Mouse (Mus musculus) kidney, embryonic 14.5 days (tissue): ENCODE data around the gene Slc26a8. TPM values are rescaled to one million over a fixed set of nuclear protein-coding genes. Genes with fewer than 3 reads are reported as not detected.

ENCODE experiments used
- ATAC-seq: fragments of 200-750 bp; cut with Nextera tagmentation; 2 replicates; pipeline ENCODE4 v1.8.0; 2017; ENCODE audit warnings: moderate number of reproducible peaks, mild to moderate bottlenecking, moderate TSS enrichment, moderate library complexity; ENCODE audit not compliant: low FRiP score, low TSS enrichment
- H3K27ac ChIP-seq: fragments of 300-500 bp; sonication (generic); 2 replicates; pipeline ENCODE4 v1.5.1; 2014; ENCODE audit warnings: low read depth, mild to moderate bottlenecking, low read length, moderate library complexity, mixed read lengths
- H3K27me3 ChIP-seq: fragments of 300-500 bp; sonication (generic); 2 replicates; pipeline ENCODE4 v1.6.1; 2014; ENCODE audit warnings: mild to moderate bottlenecking, low read length; ENCODE audit not compliant: control insufficient read depth, insufficient read depth
- H3K36me3 ChIP-seq: fragments of 300-500 bp; sonication (generic); 2 replicates; pipeline ENCODE4 v1.6.1; 2014; ENCODE audit warnings: low read length, mixed read lengths; ENCODE audit not compliant: control insufficient read depth, insufficient read depth
- H3K4me1 ChIP-seq: fragments of 300-500 bp; sonication (generic); 2 replicates; pipeline ENCODE4 v1.6.1; 2014; ENCODE audit warnings: low read length, mixed read lengths; ENCODE audit not compliant: control insufficient read depth, insufficient read depth
- H3K4me2 ChIP-seq: fragments of 300-500 bp; sonication (generic); replicated peaks from 2 replicates; pipeline ENCODE4 v1.6.1; 2014; ENCODE audit warnings: low read depth, mild to moderate bottlenecking, low read length
- H3K4me3 ChIP-seq: fragments of 300-500 bp; sonication (generic); 2 replicates; pipeline ENCODE4 v1.5.1; 2014; ENCODE audit warnings: mild to moderate bottlenecking, low read length
- H3K9ac ChIP-seq: fragments of 300-500 bp; sonication (generic); 2 replicates; pipeline ENCODE4 v1.6.1; 2014; ENCODE audit warnings: low read depth, mild to moderate bottlenecking, low read length, moderate library complexity
- H3K9me3 ChIP-seq: fragments of 300-500 bp; sonication (generic); 2 replicates; pipeline ENCODE4 v1.6.1; 2016; ENCODE audit warnings: low read length; ENCODE audit not compliant: control insufficient read depth
- WGBS: fragments of 180-500 bp; shearing (Covaris S2); extraction: QIAGEN DNeasy Blood & Tissue Kit; methylation state at CpG from one replicate; pipeline ENCODE4 v1.1.7; 2014; 5-methylcytosine and 5-hydroxymethylcytosine counted together
- polyA plus RNA-seq: library from polyadenylated mRNA; unstranded; fragments of >200 nt; fragmentation: Nextera tagmentation; extraction: Ambion mirVana; gene quantifications from 2 replicates; pipeline ENCODE4 v1.2.1, GENCODE M21; 2014

Slc26a8 gene
- polyA plus RNA-seq, 1 experiment from 2014 or later = 1.3 TPM

- Histone ChIP-seq H3K4me2 (no peak overlapping the region), H3K4me3 (no peak overlapping the region), H3K27me3 (no peaks in the 10 kb centered on the region), H3K27ac (no peak overlapping the region), H3K36me3 (no peaks in the 10 kb centered on the region), H3K9ac (no peak overlapping the region), H3K4me1 (0 out of 2 replicates have a peak, but pooled peaks cover 5% of the 10 kb centered on the region), H3K9me3 (no peaks in the 10 kb centered on the region)
- WGBS = 50% methylated on average over 1 of the region's 1 CpGs
- ATAC-seq = no peak
Measured at GRCm38 (mm10) chr17:28706697-28707096, 16.7 kb upstream of the Slc26a8 start.

- Histone ChIP-seq H3K4me3 (no peak overlapping the region), H3K4me1 (peaks cover 12% of the 10 kb centered on the region; the same call in 1 of the 2 replicates), H3K9me3 (no peaks in the 10 kb centered on the region), H3K4me2 (no peak overlapping the region), H3K27me3 (no peaks in the 10 kb centered on the region), H3K36me3 (no peaks in the 10 kb centered on the region), H3K27ac (no peak overlapping the region), H3K9ac (no peak overlapping the region)
- WGBS = 45% methylated on average over 2 of the region's 2 CpGs
- ATAC-seq = no peak
Measured at GRCm38 (mm10) chr17:28702646-28703045, 12.6 kb upstream of the Slc26a8 start.

- Histone ChIP-seq H3K4me3 (no peak overlapping the region), H3K27me3 (no peaks in the 10 kb centered on the region), H3K36me3 (no peaks in the 10 kb centered on the region), H3K9me3 (no peaks in the 10 kb centered on the region), H3K4me2 (no peak overlapping the region), H3K9ac (no peak overlapping the region), H3K4me1 (peaks cover 20% of the 10 kb centered on the region), H3K27ac (no peak overlapping the region)
- 91% methylated on average over 3 of the region's 3 CpGs for WGBS
- no peak for ATAC-seq
Measured at GRCm38 (mm10) chr17:28701737-28702136, 11.7 kb upstream of the Slc26a8 start.

- no peak for ATAC-seq
- H3K9me3 ChIP-seq = no peaks in the 10 kb centered on the region
- H3K4me3 ChIP-seq = no peak overlapping the region
- 97% methylated on average over 4 of the region's 4 CpGs for WGBS
- H3K27me3 ChIP-seq = no peaks in the 10 kb centered on the region
- no peak overlapping the region for H3K4me2 ChIP-seq
- H3K9ac ChIP-seq = no peak overlapping the region
- H3K4me1 ChIP-seq = peaks cover 26% of the 10 kb centered on the region
- no peak overlapping the region for H3K27ac ChIP-seq
- H3K36me3 ChIP-seq = no peaks in the 10 kb centered on the region
Measured at GRCm38 (mm10) chr17:28701171-28701570, 11.1 kb upstream of the Slc26a8 start.

- Histone ChIP-seq H3K36me3 (no peaks in the 10 kb centered on the region), H3K4me3 (no peak overlapping the region), H3K9ac (no peak overlapping the region), H3K27ac (no peak overlapping the region), H3K4me1 (peaks cover 26% of the 10 kb centered on the region), H3K27me3 (no peaks in the 10 kb centered on the region), H3K4me2 (no peak overlapping the region), H3K9me3 (no peaks in the 10 kb centered on the region)
- ATAC-seq = no peak
- WGBS = 89% methylated on average over 7 of the region's 7 CpGs
Measured at GRCm38 (mm10) chr17:28699789-28700188, 9.8 kb upstream of the Slc26a8 start.

- Histone ChIP-seq H3K4me3 (no peak overlapping the region), H3K9me3 (no peaks in the 10 kb centered on the region), H3K27me3 (no peaks in the 10 kb centered on the region), H3K27ac (no peak overlapping the region), H3K9ac (no peak overlapping the region), H3K4me2 (no peak overlapping the region), H3K4me1 (peaks cover 28% of the 10 kb centered on the region), H3K36me3 (peaks cover 6% of the 10 kb centered on the region; the same call in 1 of the 2 replicates)
- WGBS = 83% methylated on average over 2 of the region's 2 CpGs
- ATAC-seq = no peak
Measured at GRCm38 (mm10) chr17:28698672-28699071, 8.6 kb upstream of the Slc26a8 start.

GRCm38 (mm10) chr17:28698245-28698644, 8.2 kb upstream of the Slc26a8 start:
- WGBS = 51% methylated on average over 4 of the region's 4 CpGs
- H3K27ac ChIP-seq = no peak overlapping the region
- no peak overlapping the region for H3K4me3 ChIP-seq
- ATAC-seq = no peak
- H3K9me3 ChIP-seq = no peaks in the 10 kb centered on the region
- peaks cover 8% of the 10 kb centered on the region; the same call in 1 of the 2 replicates for H3K36me3 ChIP-seq
- no peak overlapping the region for H3K4me2 ChIP-seq
- H3K4me1 ChIP-seq = peaks cover 32% of the 10 kb centered on the region
- no peaks in the 10 kb centered on the region for H3K27me3 ChIP-seq
- no peak overlapping the region for H3K9ac ChIP-seq

- no peak for ATAC-seq
- Histone ChIP-seq H3K27me3 (no peaks in the 10 kb centered on the region), H3K4me1 (peaks cover 37% of the 10 kb centered on the region), H3K4me2 (no peak overlapping the region), H3K4me3 (no peak overlapping the region), H3K27ac (0 out of 2 replicates have a peak overlapping the region, but pooled peaks have one; percentile 17), H3K9ac (no peak overlapping the region), H3K36me3 (peaks cover 8% of the 10 kb centered on the region; the same call in 1 of the 2 replicates), H3K9me3 (no peaks in the 10 kb centered on the region)
- WGBS = 78% methylated on average over 13 of the region's 13 CpGs
Measured at GRCm38 (mm10) chr17:28697290-28698195, 7.5 kb upstream of the Slc26a8 start.

GRCm38 (mm10) chr17:28696641-28697040, 6.6 kb upstream of the Slc26a8 start:
- Histone ChIP-seq H3K27me3 (no peaks in the 10 kb centered on the region), H3K36me3 (peaks cover 8% of the 10 kb centered on the region; the same call in 1 of the 2 replicates), H3K27ac (no peak overlapping the region), H3K4me1 (peaks cover 37% of the 10 kb centered on the region), H3K9me3 (no peaks in the 10 kb centered on the region), H3K4me3 (no peak overlapping the region), H3K9ac (no peak overlapping the region), H3K4me2 (no peak overlapping the region)
- no peak for ATAC-seq
- WGBS = 24% methylated on average over 2 of the region's 2 CpGs
